Mouse (Mus musculus) limb, embryonic 15.5 days (tissue): ENCODE results near the gene Vnn1. TPM values are rescaled to one million over a fixed set of nuclear protein-coding genes. Genes with fewer than 3 reads are reported as not detected.
A peak's percentile ranks its signal among the peaks of the same experiment; 100 is the strongest.

ENCODE experiments used
- ATAC-seq: fragments of 200-750 bp; cut with Nextera tagmentation; 2 replicates; pipeline ENCODE4 v1.8.0; 2017; ENCODE audit warnings: low read depth, moderate TSS enrichment; ENCODE audit not compliant: insufficient number of reproducible peaks, low FRiP score, low TSS enrichment
- H3K27ac ChIP-seq: fragments of 300-500 bp; sonication (generic); 2 replicates; pipeline ENCODE4 v1.5.1; 2015; ENCODE audit warnings: moderate library complexity, mild to moderate bottlenecking, inconsistent platforms
- H3K27me3 ChIP-seq: fragments of 300-500 bp; sonication (generic); 2 replicates; pipeline ENCODE4 v1.6.1; 2015; ENCODE audit warnings: inconsistent platforms
- H3K36me3 ChIP-seq: fragments of 300-500 bp; sonication (generic); 2 replicates; pipeline ENCODE4 v1.6.1; 2015; ENCODE audit warnings: inconsistent platforms
- H3K4me1 ChIP-seq: fragments of 300-500 bp; sonication (generic); 2 replicates; pipeline ENCODE4 v1.6.1; 2015; ENCODE audit warnings: inconsistent platforms
- H3K4me2 ChIP-seq: fragments of 300-500 bp; sonication (generic); 2 replicates; pipeline ENCODE4 v1.6.1; 2015; ENCODE audit warnings: mild to moderate bottlenecking, inconsistent platforms
- H3K4me3 ChIP-seq: fragments of 300-500 bp; sonication (generic); 2 replicates; pipeline ENCODE4 v1.5.1; 2015; ENCODE audit warnings: mild to moderate bottlenecking, inconsistent platforms
- H3K9ac ChIP-seq: fragments of 300-500 bp; sonication (generic); 2 replicates; pipeline ENCODE4 v1.6.1; 2015; ENCODE audit warnings: inconsistent platforms
- H3K9me3 ChIP-seq: fragments of 300-500 bp; sonication (generic); 2 replicates; pipeline ENCODE4 v1.6.1; 2016; ENCODE audit warnings: inconsistent platforms
- WGBS: fragments of 180-500 bp; shearing (Covaris S2); methylation state at CpG from one replicate; pipeline ENCODE4 v1.1.7; 2015; 5-methylcytosine and 5-hydroxymethylcytosine counted together
- polyA plus RNA-seq: library from polyadenylated mRNA; unstranded; fragments of >200 nt; fragmentation: Nextera tagmentation; extraction: Ambion mirVana; gene quantifications from 2 replicates; pipeline ENCODE4 v1.2.1, GENCODE M21; 2015

The Vnn1 gene
- 0.60 and 0.97 TPM in 2 replicates for polyA plus RNA-seq

- ATAC-seq = no peak
These were observed at the start of gene Vnn1 for GRCm38 (mm10) chr10:23894601-23895349. Gene Vnn1, plus strand, starts transcription at chr10:23894688.

GRCm38 (mm10) chr10:23851228-23851912 is 43.1 kb upstream of the Vnn1 start, which contains the start of gene Vnn3:
Gene Vnn3, plus strand, starts transcription at chr10:23851462.
- Histone ChIP-seq H3K4me2 (no peak within 1 kb of the TSS), H3K4me1 (no peaks in the 10 kb centered on the region), H3K27me3 (no peaks in the 10 kb centered on the region), H3K9ac (no peak within 1 kb of the TSS), H3K4me3 (no peak within 1 kb of the TSS), H3K9me3 (no peaks in the 10 kb centered on the region), H3K27ac (no peak within 1 kb of the TSS), H3K36me3 (no peaks in the 10 kb centered on the region)
- 69% methylated on average over 4 of the region's 4 CpGs for WGBS
- no peak for ATAC-seq

More at GRCm38 (mm10) chr10:23894601-23895349, at the start of gene Vnn1:
- no peak within 1 kb of the TSS for H3K9ac ChIP-seq
- no peak within 1 kb of the TSS for H3K27ac ChIP-seq
- peak within 1 kb of the TSS; percentile 31 for H3K4me3 ChIP-seq
- H3K4me1 ChIP-seq = no peaks in the 10 kb centered on the region
- WGBS = 17% methylated on average over 21 of the region's 21 CpGs
- H3K9me3 ChIP-seq = no peaks in the 10 kb centered on the region
- H3K4me2 ChIP-seq = peak within 1 kb of the TSS; percentile 52
- H3K27me3 ChIP-seq = no peaks in the 10 kb centered on the region
- H3K36me3 ChIP-seq = no peaks in the 10 kb centered on the region

GRCm38 (mm10) chr10:23852096-23852495 is 42.4 kb upstream of the Vnn1 start:
- no peaks in the 10 kb centered on the region for H3K27me3 ChIP-seq
- no peak overlapping the region for H3K4me3 ChIP-seq
- H3K9me3 ChIP-seq = no peaks in the 10 kb centered on the region
- no peaks in the 10 kb centered on the region for H3K36me3 ChIP-seq
- H3K4me2 ChIP-seq = no peak overlapping the region
- no peak overlapping the region for H3K27ac ChIP-seq
- ATAC-seq = no peak
- H3K9ac ChIP-seq = no peak overlapping the region
- 76% methylated on average over 2 of the region's 2 CpGs for WGBS
- no peaks in the 10 kb centered on the region for H3K4me1 ChIP-seq

GRCm38 (mm10) chr10:23864362-23865312 is 29.9 kb upstream of the Vnn1 start:
- Histone ChIP-seq H3K9me3 (no peaks in the 10 kb centered on the region; the same call in 1 of the 2 replicates), H3K27me3 (no peaks in the 10 kb centered on the region), H3K9ac (no peak overlapping the region), H3K27ac (no peak overlapping the region), H3K36me3 (no peaks in the 10 kb centered on the region), H3K4me2 (no peak overlapping the region), H3K4me1 (no peaks in the 10 kb centered on the region), H3K4me3 (no peak overlapping the region)
- 72% methylated on average over 9 of the region's 9 CpGs for WGBS
- no peak for ATAC-seq

- Histone ChIP-seq H3K9ac (no peak overlapping the region), H3K27ac (no peak overlapping the region), H3K9me3 (no peaks in the 10 kb centered on the region), H3K4me1 (no peaks in the 10 kb centered on the region), H3K4me2 (no peak overlapping the region), H3K36me3 (no peaks in the 10 kb centered on the region), H3K27me3 (no peaks in the 10 kb centered on the region), H3K4me3 (no peak overlapping the region)
- no peak for ATAC-seq
- 82% methylated on average over 6 of the region's 6 CpGs for WGBS
These were observed 13.8 kb upstream of the Vnn1 start for GRCm38 (mm10) chr10:23880695-23881094.

- no peak overlapping the region for H3K9ac ChIP-seq
- no peak overlapping the region for H3K4me3 ChIP-seq
- no peak for ATAC-seq
- no peaks in the 10 kb centered on the region for H3K9me3 ChIP-seq
- 81% methylated on average over 1 of the region's 1 CpGs for WGBS
- no peaks in the 10 kb centered on the region for H3K36me3 ChIP-seq
- no peak overlapping the region for H3K4me2 ChIP-seq
- no peaks in the 10 kb centered on the region for H3K4me1 ChIP-seq
- H3K27ac ChIP-seq = no peak overlapping the region
- H3K27me3 ChIP-seq = no peaks in the 10 kb centered on the region
These were observed 9.6 kb upstream of the Vnn1 start for GRCm38 (mm10) chr10:23884910-23885309.

- Histone ChIP-seq H3K4me3 (no peak overlapping the region), H3K9ac (no peak overlapping the region), H3K4me1 (no peaks in the 10 kb centered on the region), H3K36me3 (no peaks in the 10 kb centered on the region), H3K27ac (no peak overlapping the region), H3K4me2 (no peak overlapping the region), H3K27me3 (no peaks in the 10 kb centered on the region), H3K9me3 (no peaks in the 10 kb centered on the region)
- no peak for ATAC-seq
- WGBS = 82% methylated on average over 3 of the region's 3 CpGs
These were observed 8.4 kb upstream of the Vnn1 start for GRCm38 (mm10) chr10:23886060-23886459.

- WGBS = 87% methylated on average over 1 of the region's 1 CpGs
- Histone ChIP-seq H3K36me3 (no peaks in the 10 kb centered on the region), H3K4me1 (no peaks in the 10 kb centered on the region), H3K4me2 (no peak overlapping the region), H3K27ac (no peak overlapping the region), H3K9me3 (no peaks in the 10 kb centered on the region), H3K9ac (no peak overlapping the region), H3K4me3 (no peak overlapping the region), H3K27me3 (no peaks in the 10 kb centered on the region)
- ATAC-seq = no peak
These were observed 1.5 kb upstream of the Vnn1 start for GRCm38 (mm10) chr10:23892987-23893386.

GRCm38 (mm10) chr10:23895376-23895775 is 888 bp downstream of the Vnn1 start:
- no peaks in the 10 kb centered on the region for H3K36me3 ChIP-seq
- no peaks in the 10 kb centered on the region for H3K27me3 ChIP-seq
- H3K9me3 ChIP-seq = no peaks in the 10 kb centered on the region
- no peak overlapping the region for H3K9ac ChIP-seq
- no peak overlapping the region for H3K27ac ChIP-seq
- H3K4me3 ChIP-seq = no peak overlapping the region
- no peak overlapping the region for H3K4me2 ChIP-seq
- H3K4me1 ChIP-seq = no peaks in the 10 kb centered on the region
- WGBS = 55% methylated on average over 7 of the region's 7 CpGs
- no peak for ATAC-seq

- Histone ChIP-seq H3K4me2 (no peak overlapping the region), H3K4me3 (no peak overlapping the region), H3K9ac (no peak overlapping the region), H3K4me1 (no peaks in the 10 kb centered on the region), H3K27ac (no peak overlapping the region), H3K36me3 (no peaks in the 10 kb centered on the region), H3K27me3 (no peaks in the 10 kb centered on the region), H3K9me3 (no peaks in the 10 kb centered on the region)
- 82% methylated on average over 3 of the region's 3 CpGs for WGBS
- no peak for ATAC-seq
These were observed 6.6 kb downstream of the Vnn1 start for GRCm38 (mm10) chr10:23901119-23901518.

- Histone ChIP-seq H3K27ac (no peak overlapping the region), H3K9ac (no peak overlapping the region), H3K4me1 (no peaks in the 10 kb centered on the region), H3K4me2 (no peak overlapping the region), H3K36me3 (no peaks in the 10 kb centered on the region), H3K9me3 (no peaks in the 10 kb centered on the region), H3K27me3 (no peaks in the 10 kb centered on the region), H3K4me3 (no peak overlapping the region)
- WGBS = 89% methylated on average over 1 of the region's 1 CpGs
- ATAC-seq = no peak
These were observed 11.2 kb downstream of the Vnn1 start for GRCm38 (mm10) chr10:23905661-23906060.
